Mouse (Mus musculus): Measurements from ENCODE around the gene Sipa1l1. TPM values are rescaled to one million over a fixed set of nuclear protein-coding genes. Genes with fewer than 3 reads are reported as not detected.

Sipa1l1 gene
- polyA plus RNA-seq, 1 experiment from 2014 or later = 14.1 TPM

DNA sequence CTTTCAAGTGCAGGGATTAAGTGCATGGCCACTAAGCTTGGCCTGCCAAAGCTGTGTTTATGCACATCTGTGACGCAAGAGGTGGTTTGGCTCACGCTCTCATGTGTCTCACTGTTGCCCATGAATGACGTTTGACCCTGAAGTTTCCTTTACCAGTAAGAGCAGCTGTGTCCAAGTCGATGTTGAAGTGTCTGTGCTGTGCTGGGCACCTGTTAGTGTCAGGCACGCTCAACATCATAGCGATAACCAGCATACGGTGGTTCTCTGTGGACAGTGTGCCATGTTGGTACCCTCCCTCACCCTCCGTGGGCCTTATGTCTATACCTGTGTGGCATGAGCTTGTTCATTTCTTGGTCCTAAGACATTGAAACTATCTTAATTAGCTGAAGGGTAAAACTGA, 249.9 kb downstream of the Sipa1l1 start:
- DNase-seq (ENCODE audit: low spot score) (no peak), ATAC-seq (ENCODE audit: low FRiP score) (no peak)
- Histone ChIP-seq H3K27ac (no peak overlapping the region), H3K9ac (no peak overlapping the region), H3K27me3 (ENCODE audit: control insufficient read depth, insufficient read depth, low read length) (no peaks in the 10 kb centered on the region), H3K4me3 (replicated peaks; ENCODE audit: low read length) (no peak overlapping the region), H3K36me3 (replicated peaks; ENCODE audit: control insufficient read depth, insufficient read depth) (peaks cover 17% of the 10 kb centered on the region; the same call in 1 of the 2 replicates), H3K4me2 (replicated peaks) (no peak overlapping the region), H3K9me3 (ENCODE audit: control insufficient read depth, low read length) (no peaks in the 10 kb centered on the region), H3K4me1 (replicated peaks; ENCODE audit: control insufficient read depth, insufficient read depth, low read length) (no peaks in the 10 kb centered on the region)
- WGBS = 90% methylated on average over 8 of the region's 8 CpGs

DNA sequence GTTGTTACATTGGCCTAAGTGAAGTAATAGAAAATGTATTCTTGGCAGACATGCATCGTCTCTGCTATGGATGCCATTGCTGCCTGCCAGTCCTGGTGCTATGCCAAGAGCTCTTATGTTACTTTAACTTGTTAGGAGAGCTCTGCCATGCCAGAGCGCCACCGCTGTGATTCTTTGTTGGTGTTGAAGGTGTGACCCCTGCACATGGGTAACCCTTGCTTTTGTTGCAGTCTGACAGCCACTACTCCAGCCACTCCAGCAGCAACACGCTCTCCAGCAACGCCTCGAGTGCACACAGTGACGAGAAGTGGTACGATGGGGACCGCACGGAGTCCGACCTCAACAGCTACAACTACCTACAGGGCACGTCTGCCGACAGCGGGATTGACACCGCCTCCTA, 255.7 kb downstream of the Sipa1l1 start:
- WGBS = 87% methylated on average over 15 of the region's 15 CpGs
- DNase-seq (ENCODE audit: low spot score) = no peak
- no peak for ATAC-seq (ENCODE audit: low FRiP score)
- no peak overlapping the region for H3K4me2 ChIP-seq (replicated peaks)
- no peak overlapping the region for H3K27ac ChIP-seq
- peaks cover 12% of the 10 kb centered on the region for H3K36me3 ChIP-seq (replicated peaks; ENCODE audit: control insufficient read depth, insufficient read depth)
- no peak overlapping the region for H3K9ac ChIP-seq
- no peaks in the 10 kb centered on the region for H3K27me3 ChIP-seq (ENCODE audit: control insufficient read depth, insufficient read depth, low read length)
- no peaks in the 10 kb centered on the region for H3K9me3 ChIP-seq (ENCODE audit: control insufficient read depth, low read length)
- no peaks in the 10 kb centered on the region for H3K4me1 ChIP-seq (replicated peaks; ENCODE audit: control insufficient read depth, insufficient read depth, low read length)
- H3K4me3 ChIP-seq (replicated peaks; ENCODE audit: low read length) = no peak overlapping the region

DNA sequence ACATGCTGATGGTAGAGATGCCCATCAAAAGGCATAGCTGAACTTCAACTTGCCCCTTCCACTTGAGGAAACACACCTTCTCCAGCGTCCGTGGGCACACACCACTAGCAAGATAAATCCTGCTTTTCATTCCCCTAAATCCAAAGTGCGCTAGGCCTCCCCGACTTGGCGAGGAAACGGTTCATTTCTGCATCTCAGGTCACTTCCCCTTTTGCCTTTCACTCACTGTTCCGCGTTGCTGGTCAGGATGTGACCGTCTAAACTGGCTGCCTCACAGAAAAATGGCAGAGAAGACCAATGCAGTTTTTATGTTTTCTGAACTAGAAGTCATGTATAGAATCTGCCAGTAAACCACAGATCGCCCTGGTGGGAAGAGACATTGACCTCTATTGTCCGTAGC, 256.7 kb downstream of the Sipa1l1 start:
- H3K4me1 ChIP-seq (replicated peaks; ENCODE audit: control insufficient read depth, insufficient read depth, low read length) = no peaks in the 10 kb centered on the region
- no peak overlapping the region for H3K27ac ChIP-seq
- no peak for ATAC-seq (ENCODE audit: low FRiP score)
- H3K36me3 ChIP-seq (replicated peaks; ENCODE audit: control insufficient read depth, insufficient read depth) = peaks cover 12% of the 10 kb centered on the region
- no peaks in the 10 kb centered on the region for H3K9me3 ChIP-seq (ENCODE audit: control insufficient read depth, low read length)
- H3K27me3 ChIP-seq (ENCODE audit: control insufficient read depth, insufficient read depth, low read length) = no peaks in the 10 kb centered on the region
- DNase-seq (ENCODE audit: low spot score) = no peak
- H3K9ac ChIP-seq = no peak overlapping the region
- 87% methylated on average over 11 of the region's 11 CpGs for WGBS
- H3K4me2 ChIP-seq (replicated peaks) = no peak overlapping the region
- no peak overlapping the region for H3K4me3 ChIP-seq (replicated peaks; ENCODE audit: low read length)

GRCm38 (mm10) chr12:82427416-82427815, 258.3 kb downstream of the Sipa1l1 start:
- Histone ChIP-seq H3K4me2 (replicated peaks) (no peak overlapping the region), H3K4me3 (replicated peaks; ENCODE audit: low read length) (no peak overlapping the region), H3K9ac (no peak overlapping the region), H3K27me3 (ENCODE audit: control insufficient read depth, insufficient read depth, low read length) (no peaks in the 10 kb centered on the region), H3K27ac (no peak overlapping the region), H3K4me1 (replicated peaks; ENCODE audit: control insufficient read depth, insufficient read depth, low read length) (no peaks in the 10 kb centered on the region), H3K9me3 (ENCODE audit: control insufficient read depth, low read length) (no peaks in the 10 kb centered on the region), H3K36me3 (replicated peaks; ENCODE audit: control insufficient read depth, insufficient read depth) (peaks cover 6% of the 10 kb centered on the region)
- no peak for DNase-seq (ENCODE audit: low spot score)
- no peak for ATAC-seq (ENCODE audit: low FRiP score)
- WGBS = 93% methylated on average over 2 of the region's 2 CpGs

GRCm38 (mm10) chr12:82428466-82428865, 259.3 kb downstream of the Sipa1l1 start:
- Histone ChIP-seq H3K4me2 (replicated peaks) (no peak overlapping the region), H3K36me3 (replicated peaks; ENCODE audit: control insufficient read depth, insufficient read depth) (peaks cover 3% of the 10 kb centered on the region), H3K9ac (no peak overlapping the region), H3K4me1 (replicated peaks; ENCODE audit: control insufficient read depth, insufficient read depth, low read length) (no peaks in the 10 kb centered on the region), H3K27me3 (ENCODE audit: control insufficient read depth, insufficient read depth, low read length) (no peaks in the 10 kb centered on the region), H3K4me3 (replicated peaks; ENCODE audit: low read length) (no peak overlapping the region), H3K27ac (no peak overlapping the region), H3K9me3 (ENCODE audit: control insufficient read depth, low read length) (no peaks in the 10 kb centered on the region)
- DNase-seq (ENCODE audit: low spot score) = no peak
- no peak for ATAC-seq (ENCODE audit: low FRiP score)
- WGBS = 85% methylated on average over 9 of the region's 9 CpGs

- WGBS = 18% methylated on average over 4 of the region's 4 CpGs
- Histone ChIP-seq H3K27ac (no peak overlapping the region), H3K9me3 (ENCODE audit: control insufficient read depth, low read length) (no peaks in the 10 kb centered on the region), H3K27me3 (ENCODE audit: control insufficient read depth, insufficient read depth, low read length) (no peaks in the 10 kb centered on the region), H3K4me3 (replicated peaks; ENCODE audit: low read length) (no peak overlapping the region), H3K4me2 (replicated peaks) (no peak overlapping the region), H3K36me3 (replicated peaks; ENCODE audit: control insufficient read depth, insufficient read depth) (peaks cover under 1% of the 10 kb centered on the region; the same call in 1 of the 2 replicates), H3K9ac (no peak overlapping the region), H3K4me1 (replicated peaks; ENCODE audit: control insufficient read depth, insufficient read depth, low read length) (no peaks in the 10 kb centered on the region)
- DNase-seq (ENCODE audit: low spot score) (no peak), ATAC-seq (ENCODE audit: low FRiP score) (no peak)
Observed at GRCm38 (mm10) chr12:82433311-82433710, 264.2 kb downstream of the Sipa1l1 start.

- no peaks in the 10 kb centered on the region for H3K27me3 ChIP-seq (ENCODE audit: control insufficient read depth, insufficient read depth, low read length)
Observed at GRCm38 (mm10) chr12:82434591-82434990, 265.5 kb downstream of the Sipa1l1 start.

DNA sequence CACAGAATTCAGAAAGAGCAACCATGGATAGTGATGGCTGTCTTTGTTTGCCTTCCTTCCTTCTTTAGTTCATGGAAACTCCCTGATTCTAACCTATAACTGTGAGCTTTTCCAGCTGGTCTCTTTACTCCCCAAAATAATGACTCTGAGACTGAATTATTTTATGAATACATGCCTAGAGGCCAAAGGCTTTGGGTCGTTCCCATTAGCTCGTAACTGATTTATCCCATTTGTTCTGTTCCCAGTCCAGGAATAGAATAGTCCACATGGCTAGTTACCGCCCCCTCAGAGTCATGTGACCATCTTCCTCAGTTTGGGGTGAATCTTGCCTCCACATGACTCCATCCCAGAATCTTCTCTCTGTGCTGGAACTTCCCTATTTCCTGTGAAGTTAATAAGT, 272.4 kb downstream of the Sipa1l1 start:
- Histone ChIP-seq H3K4me2 (replicated peaks) (no peak overlapping the region), H3K9ac (no peak overlapping the region), H3K4me3 (replicated peaks; ENCODE audit: low read length) (no peak overlapping the region), H3K4me1 (replicated peaks; ENCODE audit: control insufficient read depth, insufficient read depth, low read length) (no peaks in the 10 kb centered on the region), H3K36me3 (replicated peaks; ENCODE audit: control insufficient read depth, insufficient read depth) (peaks cover 16% of the 10 kb centered on the region), H3K9me3 (ENCODE audit: control insufficient read depth, low read length) (no peaks in the 10 kb centered on the region), H3K27me3 (ENCODE audit: control insufficient read depth, insufficient read depth, low read length) (no peaks in the 10 kb centered on the region), H3K27ac (no peak overlapping the region)
- DNase-seq (ENCODE audit: low spot score) (no peak), ATAC-seq (ENCODE audit: low FRiP score) (no peak)
- WGBS = 88% methylated on average over 3 of the region's 3 CpGs

More at GRCm38 (mm10) chr12:82434591-82434990, 265.5 kb downstream of the Sipa1l1 start:
- DNase-seq (ENCODE audit: low spot score) (no peak), ATAC-seq (ENCODE audit: low FRiP score) (no peak)
- peaks cover 11% of the 10 kb centered on the region for H3K36me3 ChIP-seq (replicated peaks; ENCODE audit: control insufficient read depth, insufficient read depth)
- H3K27ac ChIP-seq = no peak overlapping the region
- WGBS = 87% methylated on average over 9 of the region's 9 CpGs
- H3K9me3 ChIP-seq (ENCODE audit: control insufficient read depth, low read length) = no peaks in the 10 kb centered on the region
- no peak overlapping the region for H3K4me2 ChIP-seq (replicated peaks)
- H3K4me3 ChIP-seq (replicated peaks; ENCODE audit: low read length) = no peak overlapping the region
- H3K4me1 ChIP-seq (replicated peaks; ENCODE audit: control insufficient read depth, insufficient read depth, low read length) = no peaks in the 10 kb centered on the region
- H3K9ac ChIP-seq = no peak overlapping the region

- H3K4me3 ChIP-seq (replicated peaks; ENCODE audit: low read length) = no peak overlapping the region
- no peak overlapping the region for H3K9ac ChIP-seq
- no peak overlapping the region for H3K27ac ChIP-seq
- ATAC-seq (ENCODE audit: low FRiP score) (no peak), DNase-seq (ENCODE audit: low spot score) (no peak)
- WGBS = 91% methylated on average over 8 of the region's 8 CpGs
- no peaks in the 10 kb centered on the region for H3K27me3 ChIP-seq (ENCODE audit: control insufficient read depth, insufficient read depth, low read length)
- H3K9me3 ChIP-seq (ENCODE audit: control insufficient read depth, low read length) = no peaks in the 10 kb centered on the region
- H3K36me3 ChIP-seq (replicated peaks; ENCODE audit: control insufficient read depth, insufficient read depth) = peaks cover 18% of the 10 kb centered on the region
- H3K4me2 ChIP-seq (replicated peaks) = no peak overlapping the region
- H3K4me1 ChIP-seq (replicated peaks; ENCODE audit: control insufficient read depth, insufficient read depth, low read length) = no peaks in the 10 kb centered on the region
Observed at GRCm38 (mm10) chr12:82446609-82447024, 277.5 kb downstream of the Sipa1l1 start.

DNA sequence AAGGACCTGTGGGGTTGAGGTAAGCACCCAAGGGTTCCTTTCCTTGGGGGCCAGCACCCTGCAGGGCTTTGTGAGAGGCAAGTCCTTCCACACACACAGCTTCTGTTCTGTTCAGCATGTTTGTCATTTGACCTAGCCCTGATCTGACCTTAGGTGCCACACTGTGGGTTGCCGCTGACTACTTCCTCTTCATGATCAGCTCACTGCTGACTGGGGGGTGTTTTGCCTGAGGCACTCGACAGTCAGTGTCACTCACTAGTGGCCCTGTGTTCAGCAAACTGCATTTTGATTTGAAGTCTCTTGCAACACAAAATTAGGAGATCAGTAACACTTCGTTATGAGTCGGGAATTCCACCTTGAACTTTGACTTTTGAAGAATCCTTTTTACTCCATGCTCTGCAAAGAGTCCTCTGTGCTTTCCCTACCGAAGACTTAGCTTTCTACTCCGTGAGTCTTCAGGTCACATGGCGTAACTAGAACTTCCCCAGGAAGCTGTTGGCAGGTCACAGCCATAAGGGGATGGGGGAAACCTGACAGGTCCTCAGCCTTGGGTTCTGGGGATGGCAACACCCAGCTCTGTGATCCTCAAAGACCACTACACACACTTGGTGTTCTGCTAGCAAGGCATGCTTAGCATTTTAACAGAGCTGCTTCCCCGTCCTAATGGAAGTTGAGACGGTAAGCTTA, 279.2 kb downstream of the Sipa1l1 start:
- Histone ChIP-seq H3K9ac (no peak overlapping the region), H3K27me3 (ENCODE audit: control insufficient read depth, insufficient read depth, low read length) (no peaks in the 10 kb centered on the region), H3K4me2 (replicated peaks) (no peak overlapping the region), H3K4me1 (replicated peaks; ENCODE audit: control insufficient read depth, insufficient read depth, low read length) (no peaks in the 10 kb centered on the region), H3K36me3 (replicated peaks; ENCODE audit: control insufficient read depth, insufficient read depth) (peaks cover 18% of the 10 kb centered on the region), H3K4me3 (replicated peaks; ENCODE audit: low read length) (no peak overlapping the region), H3K9me3 (ENCODE audit: control insufficient read depth, low read length) (no peaks in the 10 kb centered on the region), H3K27ac (no peak overlapping the region)
- 85% methylated on average over 9 of the region's 9 CpGs for WGBS
- ATAC-seq (ENCODE audit: low FRiP score) = no peak
- DNase-seq (ENCODE audit: low spot score) = no peak

Measured in hindbrain, embryonic 14.5 days (tissue).